Mouse (Mus musculus): ENCODE data around the gene Clic4. TPM values are rescaled to one million over a fixed set of nuclear protein-coding genes. Genes with fewer than 3 reads are reported as not detected.
A peak's percentile ranks its signal among the peaks of the same experiment; 100 is the strongest.

Clic4 gene
- polyA plus RNA-seq, 1 experiment, result 250 TPM

GRCm38 (mm10) chr4:135314419-135314832, 41.8 kb upstream of the Clic4 start:
- peak overlapping the region; percentile 7 for H3K4me3 ChIP-seq

GRCm38 (mm10) chr4:135313761-135314241, 41.2 kb upstream of the Clic4 start:
- Histone ChIP-seq H3K79me2 (ENCODE audit: control insufficient read depth, insufficient read depth) (no peaks in the 10 kb centered on the region), H3ac (ENCODE audit: control insufficient read depth, insufficient read length) (no peak overlapping the region), H3K4me2 (ENCODE audit: low read depth) (peak overlapping the region; percentile 92), H3K4me3 (peak overlapping the region; percentile 7), H3K36me3 (ENCODE audit: control insufficient read depth, insufficient read depth) (peaks cover 26% of the 10 kb centered on the region), H3K27me3 (ENCODE audit: control insufficient read depth, insufficient read depth, insufficient read length) (no peaks in the 10 kb centered on the region)
- TF ChIP-seq POLR2A (IDR thresholded peaks at IDR 0.05; ENCODE audit: insufficient read length, low read depth) (no peak), E2F4 (IDR thresholded peaks at IDR 0.05; ENCODE audit: insufficient read depth) (no peak), REST (IDR thresholded peaks at IDR 0.05; ENCODE audit: insufficient read depth, insufficient read length) (no peak), SRF (IDR thresholded peaks at IDR 0.05; ENCODE audit: control insufficient read depth, insufficient read length, low read depth) (no peak), USF1 (IDR thresholded peaks at IDR 0.05; ENCODE audit: low read depth) (no peak)

More at GRCm38 (mm10) chr4:135314419-135314832, 41.8 kb upstream of the Clic4 start:
- Histone ChIP-seq H3K36me3 (ENCODE audit: control insufficient read depth, insufficient read depth) (peaks cover 32% of the 10 kb centered on the region), H3K27me3 (ENCODE audit: control insufficient read depth, insufficient read depth, insufficient read length) (no peaks in the 10 kb centered on the region), H3K79me2 (ENCODE audit: control insufficient read depth, insufficient read depth) (no peaks in the 10 kb centered on the region), H3K4me2 (ENCODE audit: low read depth) (peak overlapping the region; percentile 92), H3ac (ENCODE audit: control insufficient read depth, insufficient read length) (no peak overlapping the region)
- TF ChIP-seq E2F4 (IDR thresholded peaks at IDR 0.05; ENCODE audit: insufficient read depth) (no peak), MYOD1 (IDR thresholded peaks at IDR 0.05; ENCODE audit: control insufficient read depth in 1 of 3, insufficient read length in 2 of 3, low read depth in 2 of 3) (no peak), TCF12 (IDR thresholded peaks at IDR 0.05; ENCODE audit: insufficient read depth, poor library complexity, severe bottlenecking) (no peak), REST (IDR thresholded peaks at IDR 0.05; ENCODE audit: insufficient read depth, insufficient read length) (no peak), MAX (IDR thresholded peaks at IDR 0.05; ENCODE audit: low read depth) (no peak), MYOG (IDR thresholded peaks at IDR 0.05; ENCODE audit: control insufficient read depth in 1 of 3, insufficient read depth in 1 of 3, insufficient read length in 2 of 3, low read depth in 2 of 3) (no peak), CEBPB (IDR thresholded peaks at IDR 0.05; ENCODE audit: insufficient read depth, poor library complexity, severe bottlenecking) (no peak), SRF (IDR thresholded peaks at IDR 0.05; ENCODE audit: control insufficient read depth, insufficient read length, low read depth) (no peak), POLR2A (IDR thresholded peaks at IDR 0.05; ENCODE audit: insufficient read length, low read depth) (no peak), TCF3 (IDR thresholded peaks at IDR 0.05; ENCODE audit: insufficient read length, low read depth) (no peak), USF1 (IDR thresholded peaks at IDR 0.05; ENCODE audit: low read depth) (no peak), POLR2AphosphoS2 (IDR thresholded peaks at IDR 0.05; ENCODE audit: insufficient read length, low read depth) (no peak)

GRCm38 (mm10) chr4:135313111-135313691, 40.6 kb upstream of the Clic4 start:
- no peak overlapping the region for H3ac ChIP-seq (ENCODE audit: control insufficient read depth, insufficient read length)
- H3K27me3 ChIP-seq (ENCODE audit: control insufficient read depth, insufficient read depth, insufficient read length), result no peaks in the 10 kb centered on the region
- no peaks in the 10 kb centered on the region for H3K79me2 ChIP-seq (ENCODE audit: control insufficient read depth, insufficient read depth)
- H3K4me3 ChIP-seq, result peak overlapping the region; percentile 7
- TF ChIP-seq MAX (IDR thresholded peaks at IDR 0.05; ENCODE audit: low read depth) (no peak), SRF (IDR thresholded peaks at IDR 0.05; ENCODE audit: control insufficient read depth, insufficient read length, low read depth) (no peak), MYOD1 (IDR thresholded peaks at IDR 0.05; ENCODE audit: control insufficient read depth in 1 of 3, insufficient read length in 2 of 3, low read depth in 2 of 3) (peak in 1 of 3 experiments; percentile 38), USF1 (IDR thresholded peaks at IDR 0.05; ENCODE audit: low read depth) (no peak), MYOG (IDR thresholded peaks at IDR 0.05; ENCODE audit: control insufficient read depth in 1 of 3, insufficient read depth in 1 of 3, insufficient read length in 2 of 3, low read depth in 2 of 3) (peak in 1 of 3 experiments; percentile 3)
- H3K36me3 ChIP-seq (ENCODE audit: control insufficient read depth, insufficient read depth), result peaks cover 21% of the 10 kb centered on the region
- H3K4me2 ChIP-seq (ENCODE audit: low read depth), result peak overlapping the region; percentile 92

- Histone ChIP-seq H3K27me3 (ENCODE audit: control insufficient read depth, insufficient read depth, insufficient read length) (no peaks in the 10 kb centered on the region), H3K4me2 (ENCODE audit: low read depth) (peak overlapping the region; percentile 92), H3K79me2 (ENCODE audit: control insufficient read depth, insufficient read depth) (no peaks in the 10 kb centered on the region), H3ac (ENCODE audit: control insufficient read depth, insufficient read length) (no peak overlapping the region), H3K4me3 (peak overlapping the region; percentile 7), H3K36me3 (ENCODE audit: control insufficient read depth, insufficient read depth) (peaks cover 21% of the 10 kb centered on the region)
- TF ChIP-seq CEBPB (IDR thresholded peaks at IDR 0.05; ENCODE audit: insufficient read depth, poor library complexity, severe bottlenecking) (no peak), MYOD1 (IDR thresholded peaks at IDR 0.05; ENCODE audit: control insufficient read depth in 1 of 3, insufficient read length in 2 of 3, low read depth in 2 of 3) (peak; percentile 17 to 89 (median 85)), E2F4 (IDR thresholded peaks at IDR 0.05; ENCODE audit: insufficient read depth) (no peak), TCF3 (IDR thresholded peaks at IDR 0.05; ENCODE audit: insufficient read length, low read depth) (no peak), REST (IDR thresholded peaks at IDR 0.05; ENCODE audit: insufficient read depth, insufficient read length) (no peak), MYOG (IDR thresholded peaks at IDR 0.05; ENCODE audit: control insufficient read depth in 1 of 3, insufficient read depth in 1 of 3, insufficient read length in 2 of 3, low read depth in 2 of 3) (peak; percentile 67 to 95 (median 82)), MAX (IDR thresholded peaks at IDR 0.05; ENCODE audit: low read depth) (no peak), USF1 (IDR thresholded peaks at IDR 0.05; ENCODE audit: low read depth) (peak; percentile 14), POLR2A (IDR thresholded peaks at IDR 0.05; ENCODE audit: insufficient read length, low read depth) (peak; percentile 72), SRF (IDR thresholded peaks at IDR 0.05; ENCODE audit: control insufficient read depth, insufficient read length, low read depth) (peak; percentile 50), POLR2AphosphoS2 (IDR thresholded peaks at IDR 0.05; ENCODE audit: insufficient read length, low read depth) (peak; percentile 56), TCF12 (IDR thresholded peaks at IDR 0.05; ENCODE audit: insufficient read depth, poor library complexity, severe bottlenecking) (peak; percentile 42)
These were observed 40.1 kb upstream of the Clic4 start for GRCm38 (mm10) chr4:135312706-135313105.

- TF ChIP-seq SRF (IDR thresholded peaks at IDR 0.05; ENCODE audit: control insufficient read depth, insufficient read length, low read depth), result no peak
- TF ChIP-seq POLR2AphosphoS2 (IDR thresholded peaks at IDR 0.05; ENCODE audit: insufficient read length, low read depth), result no peak
- no peak for TF ChIP-seq MAX (IDR thresholded peaks at IDR 0.05; ENCODE audit: low read depth)
- TF ChIP-seq POLR2A (IDR thresholded peaks at IDR 0.05; ENCODE audit: insufficient read length, low read depth), result no peak
- TF ChIP-seq MYOG (IDR thresholded peaks at IDR 0.05; ENCODE audit: control insufficient read depth in 1 of 3, insufficient read depth in 1 of 3, insufficient read length in 2 of 3, low read depth in 2 of 3), result no peak
- TF ChIP-seq REST (IDR thresholded peaks at IDR 0.05; ENCODE audit: insufficient read depth, insufficient read length), result no peak
- TF ChIP-seq TCF3 (IDR thresholded peaks at IDR 0.05; ENCODE audit: insufficient read length, low read depth), result no peak
- no peak for TF ChIP-seq USF1 (IDR thresholded peaks at IDR 0.05; ENCODE audit: low read depth)
- no peak for TF ChIP-seq CEBPB (IDR thresholded peaks at IDR 0.05; ENCODE audit: insufficient read depth, poor library complexity, severe bottlenecking)
- no peak for TF ChIP-seq TCF12 (IDR thresholded peaks at IDR 0.05; ENCODE audit: insufficient read depth, poor library complexity, severe bottlenecking)
- no peak for TF ChIP-seq E2F4 (IDR thresholded peaks at IDR 0.05; ENCODE audit: insufficient read depth)
- no peak for TF ChIP-seq MYOD1 (IDR thresholded peaks at IDR 0.05; ENCODE audit: control insufficient read depth in 1 of 3, insufficient read length in 2 of 3, low read depth in 2 of 3)
These were observed 37.8 kb upstream of the Clic4 start for GRCm38 (mm10) chr4:135310371-135310770.

More at GRCm38 (mm10) chr4:135310371-135310770, 37.8 kb upstream of the Clic4 start:
- Histone ChIP-seq H3K36me3 (ENCODE audit: control insufficient read depth, insufficient read depth) (peaks cover 11% of the 10 kb centered on the region), H3K79me2 (ENCODE audit: control insufficient read depth, insufficient read depth) (no peaks in the 10 kb centered on the region), H3K4me3 (no peak overlapping the region), H3ac (ENCODE audit: control insufficient read depth, insufficient read length) (no peak overlapping the region), H3K27me3 (ENCODE audit: control insufficient read depth, insufficient read depth, insufficient read length) (no peaks in the 10 kb centered on the region), H3K4me2 (ENCODE audit: low read depth) (no peak overlapping the region)

Data from myocyte (in vitro differentiated cells).